ENCODE assay signal across 20 mouse cellular contexts in the genomic region with DNA sequence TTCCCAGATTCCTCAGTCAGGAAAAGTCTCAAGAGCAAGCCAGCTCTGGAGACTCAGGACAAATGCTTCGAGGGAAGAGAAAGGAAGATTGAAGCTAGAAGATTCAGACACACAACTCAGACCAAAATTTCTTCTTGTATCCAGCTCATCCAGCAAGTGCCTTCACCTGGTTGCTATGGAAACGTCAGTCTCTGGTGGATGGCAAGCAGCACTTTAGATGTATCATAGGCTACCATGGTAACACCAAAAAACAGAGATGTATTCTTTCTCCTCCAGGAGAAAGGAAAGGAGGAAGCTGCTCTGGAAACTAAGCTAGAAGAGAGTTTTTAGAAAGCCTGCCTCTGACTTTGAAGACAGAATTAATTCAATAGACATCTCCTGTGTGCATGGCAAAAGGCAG.
"Had no signal": no experiment of that assay in that cellular context is flagged by ENCODE, and none has a peak within 500 bp of the region (broad histone marks: within the 10 kb centered on the region; RNA-seq: fewer than 3 reads in every experiment).

No protein-coding gene starts in this region.

- DNase-seq: kidney, adult 18-20 months; kidney, adult 9 months; kidney, postnatal 14 days; layer of hippocampus, adult 9-11 months; liver; lung, adult 18-20 months; lung, postnatal 10 days; lung, postnatal 36 days; thymus, adult 18-20 months; thymus, postnatal 36 days had no signal

- H3K36me3 ChIP-seq: limb, embryonic 10.5 days; limb, embryonic 13.5 days; liver, embryonic 12.5 days; liver, embryonic 15.5 days; lung, embryonic 15.5 days; midbrain, embryonic 12.5 days had no signal

- H3K9ac ChIP-seq: limb, embryonic 13.5 days; liver, embryonic 12.5 days; liver, embryonic 15.5 days; lung, embryonic 15.5 days; midbrain, embryonic 12.5 days had no signal

- H3K4me3 ChIP-seq: layer of hippocampus, adult 2 months; left cerebral cortex, adult 2 months; limb, embryonic 10.5 days; limb, embryonic 13.5 days; liver, embryonic 12.5 days; liver, embryonic 15.5 days; lung, embryonic 15.5 days; megakaryocyte, embryonic 14.5 days; midbrain, embryonic 12.5 days had no signal

- H3K27ac ChIP-seq: layer of hippocampus, adult 2 months; left cerebral cortex, adult 2 months; limb, embryonic 10.5 days; limb, embryonic 13.5 days; liver, embryonic 12.5 days; liver, embryonic 15.5 days; lung, embryonic 15.5 days; midbrain, embryonic 12.5 days had no signal

- ATAC-seq: intestine, embryonic 16.5 days; liver, embryonic 12.5 days had no signal

- H3K9me3 ChIP-seq: limb, embryonic 10.5 days; limb, embryonic 13.5 days; liver, embryonic 12.5 days; liver, embryonic 15.5 days; lung, embryonic 15.5 days; megakaryocyte, embryonic 14.5 days; midbrain, embryonic 12.5 days had no signal

- H3K4me1 ChIP-seq: limb, embryonic 10.5 days; limb, embryonic 13.5 days; lung, embryonic 15.5 days; megakaryocyte, embryonic 14.5 days; midbrain, embryonic 12.5 days had no signal

- H3K27me3 ChIP-seq: limb, embryonic 13.5 days; lung, embryonic 15.5 days; midbrain, embryonic 12.5 days had no signal

- H3K4me2 ChIP-seq: limb, embryonic 13.5 days; liver, embryonic 12.5 days; liver, embryonic 15.5 days; lung, embryonic 15.5 days; midbrain, embryonic 12.5 days had no signal
